Mouse (Mus musculus): ENCODE measurements around the gene Mroh9.

DNA sequence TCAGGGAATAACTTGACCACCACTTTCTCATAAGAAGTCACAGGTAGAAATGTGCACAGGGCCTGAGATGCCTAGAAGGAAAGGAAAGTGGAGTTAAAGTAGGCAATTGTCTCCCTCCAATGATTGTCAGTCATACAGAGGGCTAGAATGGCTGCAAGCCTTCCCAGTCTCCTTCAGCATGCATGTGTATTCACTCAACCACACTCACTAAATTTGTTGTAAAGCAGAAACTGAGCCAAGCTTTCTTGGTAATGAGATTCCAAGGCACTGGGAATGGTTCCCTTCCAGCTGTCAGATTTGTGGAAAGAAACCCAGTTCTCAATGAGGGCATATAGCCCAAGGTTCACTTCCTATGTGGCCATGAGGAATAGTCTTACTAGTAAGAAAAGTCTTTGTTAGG is 29.8 kb downstream of the Mroh9 start:
- TF ChIP-seq POLR2A (IDR thresholded peaks at IDR 0.05; ENCODE audit: borderline replicate concordance, extremely low read depth, low read depth, low read length) (no peak), CTCF (IDR thresholded peaks at IDR 0.05; ENCODE audit: insufficient read depth, low read length) (no peak)

Data from lung, adult 2 months (tissue).